Mouse (Mus musculus) megakaryocyte progenitor cell, adult 5-6 weeks (primary cell): Measurements from ENCODE around the gene Wdfy3. TPM values are rescaled to one million over a fixed set of nuclear protein-coding genes. Genes with fewer than 3 reads are reported as not detected.
"Not testable (repeated sequence)": the region's sequence is repeated elsewhere in the genome, so short reads cannot be mapped to it uniquely, and the experiment has no call there.

ENCODE experiments used
- ATAC-seq: replicated peaks from 2 replicates; pipeline ENCODE4 v1.8.0; 2016; ENCODE audit warnings: mild to moderate bottlenecking, moderate TSS enrichment, inconsistent platforms; ENCODE audit not compliant: poor library complexity
- total RNA-seq, 2 experiments: library from RNA; stranded (forward) in 1 of 2; stranded (reverse) in 1 of 2; fragments of 157-497, 149-512 nt in 1 of 2; fragments of 200-1000 nt in 1 of 2; gene quantifications; 2 replicates each; pipeline versions ENCODE4 v1.2.3 to v1.2.4; 2015 to 2017

Wdfy3 gene
- 9.5 and 10.9 TPM in 2 replicates for total RNA-seq (2015)
- total RNA-seq (2017): 5.4 and 5.9 TPM in 2 replicates

DNA sequence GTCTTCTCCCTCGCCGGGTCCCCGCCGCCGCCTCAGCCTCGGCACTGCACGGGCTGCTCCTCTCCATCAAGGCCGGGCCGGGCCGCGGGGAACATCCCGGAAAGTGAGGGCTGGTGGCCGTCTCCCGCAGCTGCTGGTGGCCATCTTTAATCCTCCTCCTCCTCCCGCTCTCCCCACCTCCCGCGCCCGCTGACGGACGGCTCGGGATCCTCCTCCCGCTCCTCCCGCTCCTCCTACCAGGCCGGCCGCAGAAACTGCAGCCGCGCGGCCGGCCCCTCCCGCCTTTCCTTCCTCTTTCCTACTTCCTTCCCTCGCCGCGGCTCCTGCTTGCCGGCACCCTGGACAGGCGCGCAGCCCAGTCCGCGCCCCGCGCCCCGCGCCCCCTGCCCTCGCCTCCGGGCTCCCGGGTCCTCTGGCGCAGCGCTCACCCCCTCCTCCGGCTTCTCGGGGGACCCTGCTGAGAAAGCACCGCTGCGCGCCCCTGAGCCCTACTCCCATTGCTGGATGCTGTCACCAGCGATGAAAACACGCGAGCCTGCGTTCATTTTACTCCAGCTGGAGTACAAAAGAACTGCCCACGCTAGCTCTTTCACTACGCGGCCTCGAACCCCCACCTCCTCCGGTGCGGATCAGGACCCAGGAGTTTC, at the start of gene Wdfy3:
TSS of gene Wdfy3 (minus strand) at position 155 of the 647 bp plus-strand sequence.
- peak; percentile 90 for ATAC-seq

DNA sequence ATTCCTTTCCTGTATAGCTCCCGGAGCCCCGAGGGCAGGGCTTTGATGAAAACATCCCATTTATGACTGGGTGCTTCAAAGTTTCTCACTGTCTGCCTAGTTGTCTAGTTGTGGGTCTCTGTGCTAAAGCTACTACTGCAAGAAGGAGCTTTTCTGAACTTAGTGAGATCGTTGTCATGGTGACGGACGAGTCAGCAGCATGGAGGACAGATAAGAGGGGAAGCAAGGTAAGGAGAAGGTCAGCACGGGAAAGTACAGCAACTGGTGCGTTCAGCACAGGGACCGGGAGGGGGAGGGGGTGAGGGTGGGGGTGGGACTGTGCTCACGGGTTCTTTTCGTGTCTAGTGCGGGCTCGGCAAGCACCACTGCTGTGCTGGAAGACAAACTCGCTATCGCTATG, 43.3 kb upstream of the Wdfy3 start:
- ATAC-seq: no peak

DNA sequence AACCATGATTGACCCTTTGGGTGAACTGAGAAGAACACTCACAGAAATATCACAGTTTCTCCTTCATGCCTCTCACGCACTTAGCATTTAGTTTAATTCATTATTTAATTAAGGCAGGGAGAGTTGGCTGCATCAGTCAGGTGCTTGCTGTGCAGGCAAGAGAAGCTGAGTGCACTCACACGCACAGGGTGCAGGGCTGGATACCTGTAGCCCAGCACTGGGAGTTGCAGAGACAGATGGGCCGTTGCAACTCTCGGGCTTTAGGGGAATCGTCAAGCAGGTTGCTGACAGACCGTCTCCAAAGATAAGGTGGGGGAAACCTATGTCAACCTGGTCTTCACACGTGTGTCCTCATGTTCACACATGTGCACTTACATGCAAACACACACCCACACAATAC, 42.3 kb upstream of the Wdfy3 start:
- ATAC-seq: no peak

DNA sequence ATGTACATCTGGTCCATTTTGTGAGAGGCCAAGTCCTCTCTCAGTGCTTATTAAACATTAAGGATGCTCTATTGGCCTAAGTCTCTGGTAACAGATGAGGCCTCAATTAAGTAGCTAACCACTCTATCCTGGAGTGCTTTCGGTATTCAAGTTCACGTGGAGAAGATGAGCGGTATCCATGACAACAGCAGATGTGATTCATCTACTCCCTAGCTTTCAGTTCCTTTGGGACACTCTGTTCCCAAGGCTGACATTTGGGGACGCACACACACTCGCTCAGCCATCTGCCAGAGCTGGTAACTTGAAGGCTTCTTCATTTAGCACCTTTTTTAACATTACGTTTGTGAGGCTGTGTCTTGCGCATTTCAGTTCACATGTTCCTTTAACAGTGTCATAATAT, 40.3 kb upstream of the Wdfy3 start:
- ATAC-seq: no peak

DNA sequence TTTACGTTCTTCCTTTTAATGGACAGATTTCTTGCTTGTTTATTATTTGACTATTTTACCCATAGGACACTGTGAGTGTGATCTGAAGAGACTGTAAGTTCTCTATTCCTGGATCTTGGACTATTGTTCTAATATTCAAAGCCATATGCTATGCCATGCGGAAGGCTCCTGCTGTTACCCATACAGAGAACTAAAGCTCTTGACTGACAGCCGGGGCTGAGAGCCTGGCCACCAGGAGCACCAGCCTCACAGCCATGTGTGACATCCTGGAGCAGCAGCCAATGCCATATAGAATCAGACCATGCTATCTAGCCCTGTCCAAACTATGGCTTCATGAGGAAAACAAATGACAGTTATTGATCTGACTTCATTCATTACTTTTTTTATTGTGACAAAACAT, 36.2 kb upstream of the Wdfy3 start:
- ATAC-seq: no peak

DNA sequence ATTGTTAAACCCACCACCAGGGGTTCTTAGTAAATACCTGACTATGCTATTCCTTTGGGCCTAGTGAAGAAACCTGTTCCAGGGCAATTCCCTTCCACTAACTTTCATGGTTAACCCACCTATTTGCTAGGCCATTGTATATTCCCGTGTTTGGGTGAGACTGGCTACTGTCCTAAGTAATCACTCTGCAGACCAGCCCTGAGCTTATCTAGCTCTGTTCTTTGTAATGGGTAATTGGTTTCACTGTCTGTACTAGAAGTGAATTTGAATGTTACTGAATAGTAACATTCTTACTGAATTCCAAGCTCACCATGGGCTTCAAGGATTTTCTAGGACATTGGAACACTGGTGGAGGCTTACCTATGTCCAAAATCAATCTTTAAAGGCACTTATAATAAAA, 32.1 kb upstream of the Wdfy3 start:
- ATAC-seq: not testable (repeated sequence)

DNA sequence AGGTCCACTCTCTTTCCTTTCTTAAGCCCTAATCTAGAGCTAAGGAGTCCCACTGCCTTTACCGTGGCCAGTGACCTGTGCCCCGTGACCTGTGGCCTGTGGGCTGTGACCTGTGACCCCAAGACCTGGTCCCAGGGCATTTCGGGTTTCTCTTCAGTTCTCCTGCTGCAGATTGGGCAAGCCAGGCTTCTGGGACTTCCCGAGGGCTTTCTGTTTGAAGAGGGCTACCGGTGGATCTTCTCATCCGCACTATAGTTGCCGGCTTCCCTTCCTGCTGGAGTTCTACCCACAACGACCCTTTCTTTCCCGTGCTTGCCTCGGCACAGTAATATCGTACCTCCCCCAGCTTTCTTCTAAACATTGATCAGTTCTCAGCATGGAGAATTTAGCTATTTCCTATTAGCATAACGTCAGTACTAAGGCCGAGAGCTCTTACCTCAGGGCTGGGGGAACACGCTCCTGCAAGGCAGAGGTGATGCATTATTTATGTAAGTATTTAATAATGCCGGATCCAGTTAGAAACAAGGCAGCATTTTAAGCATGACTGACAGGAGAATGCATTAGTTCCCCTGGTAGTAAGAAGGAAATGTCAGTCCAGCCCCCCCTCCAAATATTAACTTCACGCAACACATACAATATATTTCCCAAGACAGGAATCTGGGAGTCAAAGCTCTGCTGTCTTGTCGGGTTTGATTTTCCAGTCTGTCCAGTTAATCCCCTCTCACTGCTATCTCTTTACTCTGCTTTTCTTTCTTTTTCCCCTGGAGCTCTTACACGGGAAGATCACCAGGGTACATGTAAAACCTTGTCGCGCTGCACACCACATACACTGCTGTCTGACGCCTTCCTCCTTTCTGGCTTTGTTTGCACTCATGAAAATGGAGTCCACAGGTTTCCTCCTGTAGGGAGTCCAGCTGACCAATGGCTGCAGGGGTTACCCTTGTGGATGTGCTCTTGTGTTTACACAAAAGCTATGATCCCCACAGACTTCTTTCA, 30.8 kb upstream of the Wdfy3 start:
- no peak for ATAC-seq

DNA sequence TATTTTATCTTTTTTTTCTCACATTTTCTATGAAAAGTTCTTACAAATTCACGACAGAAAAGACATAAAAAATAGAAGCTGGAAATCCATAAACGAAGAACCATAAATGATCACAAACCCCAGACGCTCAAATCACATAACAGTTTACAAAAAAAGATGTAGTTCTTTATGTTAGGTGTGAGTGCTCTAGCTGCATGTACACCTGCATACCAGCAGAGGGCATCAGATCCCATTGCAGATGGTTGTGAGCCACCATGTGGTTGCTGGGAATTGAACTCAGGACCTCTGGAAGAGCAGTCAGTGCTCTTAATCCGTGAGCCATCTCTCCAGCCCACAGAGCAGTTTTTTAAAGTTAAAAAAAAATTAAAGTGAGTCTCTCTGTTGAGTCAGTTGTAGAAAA, 25.9 kb upstream of the Wdfy3 start:
- no peak for ATAC-seq

DNA sequence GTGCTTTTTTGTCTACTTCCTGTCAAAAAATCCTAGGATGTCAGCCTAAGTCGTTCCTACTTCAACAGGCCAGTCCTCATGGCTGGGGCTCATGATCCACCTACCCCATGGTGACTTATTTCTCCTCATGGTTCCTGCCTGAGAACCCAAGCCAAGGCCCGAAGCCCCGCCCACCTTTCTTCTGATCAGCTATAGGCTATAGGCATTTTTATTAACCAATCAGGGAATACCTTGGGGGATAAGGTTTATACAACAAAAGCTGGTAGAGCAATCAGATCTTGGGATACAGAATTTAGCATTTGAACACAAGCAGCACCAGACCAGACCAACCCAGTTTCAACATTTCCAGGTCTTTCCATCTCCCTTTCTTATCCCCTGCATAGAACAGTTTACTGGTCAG, 21.0 kb upstream of the Wdfy3 start:
- ATAC-seq: no peak

DNA sequence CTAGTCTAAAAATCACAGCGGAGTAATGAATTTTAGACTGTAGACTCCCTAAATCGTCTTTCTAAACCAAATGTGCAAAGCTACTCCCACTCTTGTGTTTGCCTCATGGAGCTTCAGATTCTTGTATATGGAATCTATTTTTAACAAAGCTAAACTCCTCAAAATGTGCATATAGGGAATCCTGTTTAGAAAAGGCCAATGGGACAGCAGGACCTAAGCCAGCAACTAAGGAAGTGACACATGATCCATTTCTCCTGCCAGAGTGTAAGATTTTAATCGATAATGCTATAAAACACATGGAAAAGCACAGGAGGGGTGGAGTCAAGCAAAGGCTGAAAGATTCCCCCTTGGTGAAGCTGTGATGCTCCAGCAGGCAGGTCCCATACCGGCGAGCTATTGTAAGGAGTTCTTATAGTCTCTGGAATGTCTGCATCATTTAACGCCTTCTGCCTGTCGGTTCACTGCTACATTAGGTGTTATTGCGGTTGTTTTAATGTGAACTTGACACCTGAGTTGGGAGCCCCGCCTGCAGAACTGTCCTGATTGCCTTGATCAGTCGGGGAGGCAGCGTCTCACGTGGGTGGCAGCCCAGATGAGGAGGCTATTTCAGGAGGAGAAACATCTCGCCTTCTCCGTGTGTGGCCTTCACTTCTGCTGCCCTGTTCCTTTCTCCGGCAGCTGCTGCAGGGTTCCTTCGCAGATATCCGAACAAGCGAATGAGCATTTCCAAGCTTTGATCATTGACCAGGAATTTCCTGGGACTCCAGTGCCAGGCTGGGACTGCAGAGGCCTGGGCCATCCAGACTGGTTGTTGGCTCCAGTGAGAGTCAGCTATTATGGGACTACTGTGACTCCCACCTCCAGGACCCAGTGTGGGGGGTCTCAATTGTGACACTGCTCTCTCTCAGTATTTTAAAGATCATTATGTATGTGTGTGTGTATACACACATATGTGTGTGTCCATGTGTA, 15.3 kb upstream of the Wdfy3 start:
- no peak for ATAC-seq

DNA sequence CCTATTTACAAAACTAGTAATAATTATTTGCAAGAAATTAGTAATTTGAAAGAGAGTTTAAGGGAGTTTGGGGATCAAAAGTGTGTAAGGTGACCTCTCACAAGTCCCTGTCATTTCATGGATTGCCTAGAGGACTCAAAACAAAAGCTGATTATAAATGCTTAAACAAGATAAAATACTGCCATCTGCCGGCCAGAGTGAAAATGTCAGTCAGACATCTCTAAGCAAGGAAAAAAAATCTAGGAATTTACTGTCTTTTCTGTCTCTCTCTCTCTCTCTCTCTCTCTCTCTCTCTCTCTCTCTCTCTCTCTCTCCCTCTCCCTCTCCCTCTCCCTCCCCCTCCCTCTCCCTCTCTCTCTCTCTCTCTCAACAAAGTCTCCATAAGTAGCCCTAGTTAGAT, 4.4 kb upstream of the Wdfy3 start:
- peak; percentile 33 for ATAC-seq

DNA sequence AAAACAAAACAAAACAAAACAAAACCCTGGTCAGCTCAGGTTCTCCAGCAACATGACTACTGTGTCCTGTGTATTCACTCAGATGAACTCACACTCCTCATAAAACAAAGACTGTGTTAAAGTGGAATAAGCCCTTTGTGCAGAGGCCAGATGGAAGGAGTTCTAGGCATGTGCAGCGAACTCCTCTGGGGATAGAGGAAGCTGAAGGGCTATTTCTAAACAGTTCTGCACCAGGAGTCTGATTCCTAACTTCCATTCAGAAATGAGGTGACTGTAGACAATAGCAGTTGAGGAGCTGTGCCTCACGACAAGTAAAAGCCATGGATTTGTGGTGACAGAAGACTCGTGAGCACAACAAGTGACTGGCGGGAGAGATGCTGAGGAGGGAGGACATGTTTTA, 2.3 kb upstream of the Wdfy3 start:
- no peak for ATAC-seq

DNA sequence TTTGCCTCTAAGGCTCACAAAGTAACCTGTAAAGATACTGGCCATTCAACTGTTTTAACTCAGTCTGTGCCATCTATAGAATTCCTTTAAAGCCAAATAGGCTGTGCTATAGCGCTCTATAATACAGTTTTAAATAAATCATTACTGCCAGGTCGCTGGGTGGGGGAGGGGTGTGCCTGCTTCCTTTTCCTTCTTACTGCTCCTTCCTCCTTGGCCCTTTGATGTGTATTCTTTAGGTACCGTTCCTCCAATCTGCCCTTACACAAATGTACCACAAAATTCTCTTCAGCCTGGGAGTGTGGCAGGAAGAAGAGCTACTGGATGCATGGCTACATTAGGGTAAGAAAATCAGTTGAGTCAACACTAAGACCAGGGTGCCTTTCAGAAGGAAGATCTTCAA, 1.5 kb upstream of the Wdfy3 start:
- no peak for ATAC-seq

DNA sequence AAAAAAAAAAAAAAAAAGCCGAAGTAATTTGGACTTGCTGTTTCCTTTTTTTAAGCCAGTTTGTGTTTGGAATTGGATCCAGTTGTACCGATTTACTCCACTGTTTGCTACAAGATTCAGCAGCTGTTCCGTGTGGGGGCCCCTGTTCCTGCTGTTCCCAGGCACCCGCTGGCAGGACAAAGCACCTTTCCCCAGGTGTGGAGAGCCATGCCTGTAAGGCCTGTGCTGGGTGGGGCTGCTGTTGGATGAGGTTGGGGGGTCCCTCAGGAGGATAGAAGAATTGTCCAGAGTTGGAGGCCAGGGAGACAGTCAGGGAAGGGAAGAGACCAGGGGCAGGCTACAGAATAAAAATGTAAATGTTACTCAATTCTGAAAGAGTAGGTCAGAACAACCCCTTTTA, 1.1 kb upstream of the Wdfy3 start:
- no peak for ATAC-seq

DNA sequence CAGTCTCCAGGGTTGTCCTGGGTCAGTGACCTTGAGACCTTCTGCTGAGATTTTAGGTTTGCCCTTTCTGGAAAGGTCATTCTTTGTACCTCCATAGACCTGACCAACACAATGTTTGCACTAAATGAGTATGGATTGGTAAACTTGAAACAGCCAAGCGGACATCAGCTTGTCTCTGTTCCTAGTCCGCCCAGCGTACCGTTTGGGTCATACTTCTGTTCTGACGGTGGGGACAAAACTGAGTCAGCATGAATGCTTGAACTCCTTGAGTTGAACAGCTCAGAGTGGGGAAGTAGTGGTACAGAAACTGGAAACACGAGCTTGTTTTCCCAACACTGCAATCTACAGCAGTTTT, 670 bp upstream of the Wdfy3 start:
- peak; percentile 38 for ATAC-seq

DNA sequence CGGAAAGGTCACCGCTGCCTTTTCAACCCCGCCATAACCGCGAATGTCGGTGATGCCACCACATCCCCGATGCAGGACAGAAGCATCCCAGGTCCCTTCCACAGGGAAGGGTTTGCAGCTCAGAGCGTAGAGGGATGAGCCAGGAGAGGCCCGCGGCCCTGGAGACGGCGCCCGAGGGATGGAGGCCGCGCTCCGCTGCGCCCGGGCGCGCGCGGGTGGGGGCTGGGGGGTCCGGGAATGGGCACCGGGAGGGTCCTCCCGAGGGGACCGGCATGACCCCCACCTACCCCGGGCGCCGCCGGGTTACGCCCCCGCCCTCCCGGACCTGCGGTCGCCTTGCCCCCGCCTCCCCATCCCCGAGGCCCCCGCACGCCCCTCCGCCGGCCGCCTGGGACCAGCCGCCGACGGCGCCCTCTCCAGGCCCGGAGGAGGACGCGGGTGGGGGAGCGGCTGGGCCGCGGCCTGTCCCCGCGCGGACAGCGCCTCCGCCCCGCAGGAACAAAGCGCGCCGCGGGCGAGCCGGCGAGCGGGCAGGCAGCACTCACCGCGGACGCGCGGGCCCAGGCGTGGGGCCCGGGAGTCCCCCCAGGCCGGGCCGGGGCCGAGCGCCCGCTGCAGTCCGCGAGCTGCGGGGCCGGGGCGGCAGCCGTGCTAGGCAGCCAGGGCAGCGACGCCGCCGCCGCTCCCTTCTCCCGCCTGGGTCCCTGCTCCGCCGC, 512 bp downstream of the Wdfy3 start:
- peak; percentile 37 for ATAC-seq

DNA sequence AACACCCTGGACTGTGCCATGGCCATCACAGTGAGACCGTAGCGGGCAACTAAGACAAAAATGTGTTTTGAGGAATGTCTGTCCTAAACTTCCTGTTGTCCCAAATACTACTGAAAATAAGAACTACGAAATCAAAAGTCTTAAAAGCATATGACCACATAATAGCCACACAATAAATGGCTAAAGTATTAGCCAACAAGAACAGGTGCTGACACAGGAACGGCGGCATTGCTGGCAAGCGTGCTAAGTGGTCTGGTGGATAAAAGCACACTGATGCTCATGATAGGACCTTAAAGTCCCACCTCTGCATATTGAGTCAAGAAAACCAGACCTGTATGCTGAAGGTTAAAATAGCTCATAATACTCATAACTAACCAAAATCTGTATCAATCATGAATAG, 3.3 kb downstream of the Wdfy3 start:
- no peak for ATAC-seq

DNA sequence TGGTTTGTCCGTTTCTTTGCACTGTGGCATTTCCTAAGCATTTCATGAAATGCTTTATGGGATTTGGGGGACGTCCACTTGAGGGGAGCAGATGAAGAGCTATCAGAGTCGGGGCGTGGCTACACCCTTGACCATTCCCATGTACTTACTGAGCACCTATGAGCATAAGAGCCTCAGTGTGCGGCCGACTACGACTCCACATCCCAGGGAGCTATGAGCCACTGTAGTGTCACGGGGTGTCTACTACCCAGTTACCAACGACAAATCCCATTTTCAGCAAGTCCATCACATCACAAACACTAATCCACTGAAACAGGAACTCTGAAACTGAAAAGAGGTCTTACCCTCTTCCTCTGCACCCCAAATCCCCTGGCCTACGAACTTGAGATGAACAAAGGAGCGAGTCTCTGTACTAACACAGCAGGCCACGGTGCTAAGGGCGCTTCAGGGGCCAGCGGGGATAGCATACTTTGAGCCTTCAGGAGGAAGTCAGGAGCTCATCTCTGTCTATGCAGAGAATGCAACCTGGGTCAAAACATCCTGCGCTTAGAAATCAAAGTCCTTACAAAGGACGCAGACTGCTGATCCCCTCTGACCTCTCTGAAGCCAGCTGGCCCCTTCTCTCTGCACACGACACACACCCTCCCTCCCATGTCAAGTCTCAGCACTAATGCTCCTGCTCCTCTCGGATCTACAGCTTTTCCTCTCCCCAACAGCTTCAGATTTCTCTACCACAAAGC, 6.5 kb downstream of the Wdfy3 start:
- no peak for ATAC-seq

DNA sequence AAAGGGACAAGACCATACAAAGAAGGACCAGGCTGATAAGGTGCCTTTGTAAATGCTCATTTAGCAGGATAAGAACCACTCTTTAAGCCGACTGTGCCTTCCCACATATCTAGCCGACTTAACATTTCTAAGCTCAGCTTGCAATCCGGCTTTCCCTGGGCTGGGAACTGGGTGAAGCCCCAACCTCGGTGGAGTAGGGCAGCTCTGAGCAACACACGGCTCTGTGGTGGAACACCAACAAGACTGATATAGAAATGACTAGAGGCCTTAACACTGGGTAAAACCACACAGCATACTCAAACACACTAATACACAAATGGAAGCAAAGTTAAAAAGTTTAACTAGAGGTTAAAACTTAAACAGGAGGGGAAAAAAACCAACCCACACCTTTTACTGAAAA, 7.9 kb downstream of the Wdfy3 start:
- ATAC-seq: no peak

DNA sequence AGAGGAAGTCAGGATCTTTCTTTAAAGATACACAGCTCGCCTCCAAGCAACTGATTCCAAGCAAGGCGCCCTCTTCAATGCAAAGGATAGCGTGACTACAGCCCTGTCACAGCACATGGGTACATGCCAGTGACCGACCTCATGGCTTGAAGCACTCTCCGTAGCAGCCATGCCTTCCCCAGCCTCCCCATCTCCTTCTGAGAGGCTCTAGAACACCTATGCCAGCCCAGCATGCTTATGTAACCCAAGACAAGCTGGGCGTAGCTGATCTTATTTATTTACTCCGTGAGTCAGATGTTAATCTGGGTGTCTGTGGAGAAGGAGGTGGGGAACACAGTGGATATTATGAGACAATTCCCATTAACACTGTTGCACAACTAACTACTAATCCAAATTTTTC, 13.8 kb downstream of the Wdfy3 start:
- ATAC-seq: no peak
